Mouse (Mus musculus): ENCODE measurements around the gene Msmo1. TPM values are rescaled to one million over a fixed set of nuclear protein-coding genes. Genes with fewer than 3 reads are reported as not detected.
A peak's percentile ranks its signal among the peaks of the same experiment; 100 is the strongest.

The Msmo1 gene
- 138 and 171 TPM in 2 replicates for polyA plus RNA-seq (2014; fragmentation: Nextera tagmentation; extraction: Ambion mirVana)

DNA sequence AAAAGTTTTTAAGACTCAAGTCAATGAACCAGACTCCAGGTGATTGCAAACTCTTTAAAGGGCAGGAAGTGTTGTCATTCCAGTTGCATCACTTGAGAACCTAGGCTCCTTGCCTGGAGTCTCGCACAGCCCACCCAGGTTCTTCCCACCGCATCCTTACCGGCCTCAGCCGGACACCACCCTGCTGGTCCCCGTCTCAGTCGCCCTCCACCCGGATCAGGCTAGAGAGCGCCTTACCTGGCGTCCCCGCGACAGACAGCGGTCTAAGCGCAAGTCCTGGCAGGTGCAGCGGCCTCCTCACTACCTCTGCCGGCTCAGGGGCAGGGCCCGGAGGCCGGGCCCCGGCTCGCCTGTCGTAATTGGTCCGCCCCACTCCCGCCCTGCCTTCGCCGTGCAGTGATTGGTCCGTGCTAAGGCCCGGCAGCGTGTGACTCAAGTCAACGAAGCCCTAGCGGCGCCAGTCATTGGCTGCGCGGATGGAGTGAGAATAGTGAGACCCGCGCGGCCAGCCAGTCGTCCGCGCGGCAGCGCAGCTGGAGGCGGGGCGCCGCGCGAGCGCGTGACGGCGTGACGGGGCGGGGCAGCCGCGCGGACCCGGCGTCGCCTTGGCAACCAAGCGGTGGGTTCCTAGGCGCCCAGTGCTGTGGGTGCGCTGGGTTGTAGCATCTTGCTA is at the start of gene Msmo1:
Gene Msmo1 (minus strand): TSS at position 522 of the 673 bp plus-strand sequence.
- Histone ChIP-seq H3K27ac (ENCODE audit: low read length) (peak within 1 kb of the TSS; percentile 6; the same call in 1 of the 2 replicates), H3K36me3 (ENCODE audit: control insufficient read depth, insufficient read depth, low read length) (peaks cover 12% of the 10 kb centered on the region), H3K4me2 (replicated peaks; ENCODE audit: low read depth, low read length) (peak within 1 kb of the TSS; percentile 79), H3K4me3 (ENCODE audit: low read depth, low read length) (peak within 1 kb of the TSS; percentile 58), H3K9ac (replicated peaks; ENCODE audit: low read depth, low read length) (peak within 1 kb of the TSS; percentile 38; the same call in 1 of the 2 replicates), H3K9me3 (ENCODE audit: control insufficient read depth, low read depth, low read length) (no peaks in the 10 kb centered on the region), H3K27me3 (ENCODE audit: control insufficient read depth, insufficient read depth, low read length) (no peaks in the 10 kb centered on the region), H3K4me1 (ENCODE audit: control insufficient read depth, insufficient read depth, low read length) (peaks cover 3% of the 10 kb centered on the region; the same call in 1 of the 2 replicates)
- peak; percentile 100 for ATAC-seq (ENCODE audit: insufficient number of reproducible peaks, insufficient read depth, low FRiP score, low read depth)
- under 1% methylated on average over 60 of the region's 60 CpGs for WGBS

DNA sequence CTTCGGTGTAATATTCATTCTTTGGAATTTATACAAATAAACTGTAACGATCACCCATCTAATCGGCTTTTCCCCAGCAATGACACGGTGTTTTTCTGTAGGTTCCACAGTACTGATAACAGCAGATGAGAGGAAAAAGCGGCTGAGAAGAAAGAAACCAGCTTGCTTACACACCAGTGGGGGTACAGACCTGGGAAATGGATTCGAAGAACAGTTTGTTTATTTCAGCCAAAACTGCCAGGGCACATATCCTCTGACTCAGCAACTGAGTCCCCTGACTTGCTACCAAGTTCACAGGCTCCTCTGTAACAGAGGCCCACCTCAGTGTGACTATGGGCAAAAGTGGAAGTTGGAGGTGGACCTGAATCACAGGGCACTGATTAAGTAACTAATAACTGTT is 48.4 kb upstream of the Msmo1 start:
- no peaks in the 10 kb centered on the region for H3K4me1 ChIP-seq (ENCODE audit: control insufficient read depth, insufficient read depth, low read length)
- H3K27me3 ChIP-seq (ENCODE audit: control insufficient read depth, insufficient read depth, low read length) = no peaks in the 10 kb centered on the region
- H3K4me2 ChIP-seq (replicated peaks; ENCODE audit: low read depth, low read length) = no peak overlapping the region
- H3K9ac ChIP-seq (replicated peaks; ENCODE audit: low read depth, low read length) = no peak overlapping the region
- H3K36me3 ChIP-seq (ENCODE audit: control insufficient read depth, insufficient read depth, low read length) = no peaks in the 10 kb centered on the region
- no peaks in the 10 kb centered on the region for H3K9me3 ChIP-seq (ENCODE audit: control insufficient read depth, low read depth, low read length)
- no peak for ATAC-seq (ENCODE audit: insufficient number of reproducible peaks, insufficient read depth, low FRiP score, low read depth)
- H3K27ac ChIP-seq (ENCODE audit: low read length) = no peak overlapping the region
- H3K4me3 ChIP-seq (ENCODE audit: low read depth, low read length) = no peak overlapping the region
- WGBS = 71% methylated on average over 6 of the region's 6 CpGs

DNA sequence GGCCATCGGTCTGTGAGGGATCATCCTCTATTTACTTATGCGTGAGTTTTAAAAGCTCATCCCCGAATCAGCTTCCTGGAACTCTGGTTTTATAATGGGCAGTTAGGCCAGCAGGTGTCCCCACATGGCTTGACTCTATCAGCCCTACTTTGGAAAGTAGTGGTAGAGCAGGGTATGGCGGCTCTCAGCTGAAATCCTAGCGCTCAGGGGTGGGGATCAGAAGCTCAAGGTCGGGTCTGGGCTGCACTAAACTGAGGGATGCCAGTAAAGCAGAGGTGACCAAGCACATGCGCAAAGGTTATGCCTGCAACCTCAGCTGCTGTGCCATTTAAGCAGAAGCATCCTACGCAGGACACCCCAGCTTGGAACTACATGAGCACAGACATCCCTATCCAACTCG is 44.3 kb upstream of the Msmo1 start:
- Histone ChIP-seq H3K4me3 (ENCODE audit: low read depth, low read length) (no peak overlapping the region), H3K27me3 (ENCODE audit: control insufficient read depth, insufficient read depth, low read length) (no peaks in the 10 kb centered on the region), H3K4me1 (ENCODE audit: control insufficient read depth, insufficient read depth, low read length) (no peaks in the 10 kb centered on the region), H3K9ac (replicated peaks; ENCODE audit: low read depth, low read length) (no peak overlapping the region), H3K4me2 (replicated peaks; ENCODE audit: low read depth, low read length) (no peak overlapping the region), H3K9me3 (ENCODE audit: control insufficient read depth, low read depth, low read length) (no peaks in the 10 kb centered on the region), H3K36me3 (ENCODE audit: control insufficient read depth, insufficient read depth, low read length) (no peaks in the 10 kb centered on the region), H3K27ac (ENCODE audit: low read length) (no peak overlapping the region)
- WGBS = 72% methylated on average over 9 of the region's 9 CpGs
- no peak for ATAC-seq (ENCODE audit: insufficient number of reproducible peaks, insufficient read depth, low FRiP score, low read depth)

DNA sequence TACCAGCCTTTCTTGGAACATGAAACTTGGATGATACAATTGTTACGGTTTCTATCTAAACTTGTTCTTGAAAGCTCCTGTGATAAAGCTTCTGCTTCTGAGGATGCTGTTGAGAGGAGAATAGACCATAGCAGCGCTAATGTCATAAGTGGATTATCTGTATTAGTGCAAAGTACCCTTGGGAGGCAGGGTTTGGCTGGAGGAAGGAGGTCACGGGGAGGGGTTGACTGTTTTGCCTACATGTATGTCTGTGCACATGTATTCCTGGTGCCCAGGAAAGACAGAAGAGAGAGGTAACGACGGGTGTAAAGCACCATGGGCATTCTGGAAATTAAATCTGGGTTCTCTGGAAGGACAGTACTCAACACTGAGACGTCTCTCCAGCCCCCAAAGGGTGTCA is 40.5 kb upstream of the Msmo1 start:
- no peak overlapping the region for H3K4me2 ChIP-seq (replicated peaks; ENCODE audit: low read depth, low read length)
- no peaks in the 10 kb centered on the region for H3K36me3 ChIP-seq (ENCODE audit: control insufficient read depth, insufficient read depth, low read length)
- no peak for ATAC-seq (ENCODE audit: insufficient number of reproducible peaks, insufficient read depth, low FRiP score, low read depth)
- no peak overlapping the region for H3K9ac ChIP-seq (replicated peaks; ENCODE audit: low read depth, low read length)
- no peaks in the 10 kb centered on the region for H3K27me3 ChIP-seq (ENCODE audit: control insufficient read depth, insufficient read depth, low read length)
- H3K4me3 ChIP-seq (ENCODE audit: low read depth, low read length) = no peak overlapping the region
- H3K9me3 ChIP-seq (ENCODE audit: control insufficient read depth, low read depth, low read length) = no peaks in the 10 kb centered on the region
- H3K27ac ChIP-seq (ENCODE audit: low read length) = no peak overlapping the region
- 96% methylated on average over 6 of the region's 6 CpGs for WGBS
- no peaks in the 10 kb centered on the region for H3K4me1 ChIP-seq (ENCODE audit: control insufficient read depth, insufficient read depth, low read length)

DNA sequence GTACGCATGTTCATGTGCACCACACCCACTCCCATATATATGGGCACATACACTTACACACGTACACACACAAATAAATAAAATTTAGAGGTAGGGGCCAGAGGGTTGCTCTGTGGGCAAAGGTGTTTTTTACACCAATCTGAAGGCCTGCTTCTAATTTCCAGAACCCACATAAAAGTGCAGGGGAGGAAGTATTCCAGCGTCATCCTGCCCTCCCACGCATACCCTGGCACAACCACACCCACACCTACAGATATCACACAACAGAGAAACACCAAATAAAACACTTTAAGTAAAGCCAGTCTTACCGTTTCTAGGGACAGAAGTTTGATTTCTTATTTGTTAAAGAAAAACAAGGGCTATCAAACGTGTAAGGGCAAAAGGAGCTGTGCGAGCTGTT is 37.2 kb upstream of the Msmo1 start:
- Histone ChIP-seq H3K9me3 (ENCODE audit: control insufficient read depth, low read depth, low read length) (no peaks in the 10 kb centered on the region), H3K27me3 (ENCODE audit: control insufficient read depth, insufficient read depth, low read length) (no peaks in the 10 kb centered on the region), H3K36me3 (ENCODE audit: control insufficient read depth, insufficient read depth, low read length) (no peaks in the 10 kb centered on the region), H3K4me3 (ENCODE audit: low read depth, low read length) (no peak overlapping the region), H3K9ac (replicated peaks; ENCODE audit: low read depth, low read length) (no peak overlapping the region), H3K4me1 (ENCODE audit: control insufficient read depth, insufficient read depth, low read length) (no peaks in the 10 kb centered on the region), H3K4me2 (replicated peaks; ENCODE audit: low read depth, low read length) (no peak overlapping the region), H3K27ac (ENCODE audit: low read length) (no peak overlapping the region)
- WGBS = 80% methylated on average over 7 of the region's 7 CpGs
- ATAC-seq (ENCODE audit: insufficient number of reproducible peaks, insufficient read depth, low FRiP score, low read depth) = no peak

DNA sequence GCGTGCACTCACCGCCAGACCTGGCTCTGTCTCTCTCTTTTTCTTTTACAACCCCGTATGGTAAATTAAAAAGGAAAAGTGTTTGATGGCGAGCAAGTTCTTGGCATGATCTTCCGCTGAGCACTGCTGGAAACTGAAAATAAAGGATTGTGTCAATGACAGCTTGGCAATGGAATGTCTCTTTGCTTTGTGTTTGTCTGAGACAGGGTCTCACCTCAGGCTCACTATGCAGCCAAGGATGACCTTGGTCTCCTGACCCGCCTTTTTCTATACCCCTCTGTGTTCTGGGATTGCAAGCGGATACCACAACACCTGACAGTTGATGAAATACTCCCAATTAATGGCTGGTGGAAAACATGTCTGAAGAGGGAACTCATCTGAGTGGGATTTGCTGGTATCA is 36.0 kb upstream of the Msmo1 start:
- H3K9me3 ChIP-seq (ENCODE audit: control insufficient read depth, low read depth, low read length) = no peaks in the 10 kb centered on the region
- ATAC-seq (ENCODE audit: insufficient number of reproducible peaks, insufficient read depth, low FRiP score, low read depth) = no peak
- H3K4me3 ChIP-seq (ENCODE audit: low read depth, low read length) = no peak overlapping the region
- H3K36me3 ChIP-seq (ENCODE audit: control insufficient read depth, insufficient read depth, low read length) = no peaks in the 10 kb centered on the region
- no peak overlapping the region for H3K27ac ChIP-seq (ENCODE audit: low read length)
- H3K9ac ChIP-seq (replicated peaks; ENCODE audit: low read depth, low read length) = no peak overlapping the region
- H3K27me3 ChIP-seq (ENCODE audit: control insufficient read depth, insufficient read depth, low read length) = no peaks in the 10 kb centered on the region
- H3K4me2 ChIP-seq (replicated peaks; ENCODE audit: low read depth, low read length) = no peak overlapping the region
- H3K4me1 ChIP-seq (ENCODE audit: control insufficient read depth, insufficient read depth, low read length) = no peaks in the 10 kb centered on the region
- WGBS = 84% methylated on average over 7 of the region's 7 CpGs

DNA sequence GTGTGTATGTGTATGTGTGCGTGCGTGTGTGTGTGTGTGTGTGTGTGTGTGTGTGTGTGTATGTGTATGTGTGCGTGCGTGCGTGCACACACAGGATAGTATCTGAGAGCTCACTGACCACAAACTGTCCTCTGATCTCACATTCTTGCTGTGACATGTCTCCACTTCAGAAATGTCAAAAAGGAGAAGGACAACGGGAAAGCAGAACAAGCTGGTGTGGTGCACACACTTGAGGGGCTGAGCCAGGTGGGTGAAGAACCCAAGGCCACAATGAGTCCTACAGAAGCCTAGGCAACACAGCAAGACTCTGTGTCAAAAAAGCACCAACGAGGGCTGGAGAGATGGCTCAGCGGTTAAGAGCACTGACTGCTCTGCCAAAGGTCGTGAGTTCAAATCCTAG is 35.1 kb upstream of the Msmo1 start:
- Histone ChIP-seq H3K36me3 (ENCODE audit: control insufficient read depth, insufficient read depth, low read length) (no peaks in the 10 kb centered on the region), H3K9ac (replicated peaks; ENCODE audit: low read depth, low read length) (no peak overlapping the region), H3K4me1 (ENCODE audit: control insufficient read depth, insufficient read depth, low read length) (no peaks in the 10 kb centered on the region), H3K27ac (ENCODE audit: low read length) (no peak overlapping the region), H3K4me3 (ENCODE audit: low read depth, low read length) (no peak overlapping the region), H3K9me3 (ENCODE audit: control insufficient read depth, low read depth, low read length) (no peaks in the 10 kb centered on the region), H3K4me2 (replicated peaks; ENCODE audit: low read depth, low read length) (no peak overlapping the region), H3K27me3 (ENCODE audit: control insufficient read depth, insufficient read depth, low read length) (no peaks in the 10 kb centered on the region)
- WGBS = 69% methylated on average over 9 of the region's 9 CpGs
- no peak for ATAC-seq (ENCODE audit: insufficient number of reproducible peaks, insufficient read depth, low FRiP score, low read depth)

DNA sequence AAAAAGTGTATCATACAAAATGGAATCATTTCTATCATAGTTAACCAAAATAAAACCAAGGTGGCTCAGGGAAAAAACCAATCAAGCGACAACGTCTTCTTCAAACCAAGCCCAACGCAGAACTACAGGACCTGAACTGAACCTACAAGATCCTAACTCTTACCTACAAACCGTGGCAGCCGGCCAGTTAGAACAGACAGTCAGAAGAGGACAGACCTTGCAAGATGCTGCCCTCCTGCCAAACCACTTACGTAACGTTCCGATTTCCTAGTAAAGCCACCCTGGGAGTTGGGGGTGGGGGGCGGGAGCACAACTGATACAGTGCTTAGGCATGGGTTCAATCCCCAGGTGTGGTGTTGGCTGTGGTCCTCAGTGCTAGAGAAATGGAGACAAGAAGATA is 33.5 kb upstream of the Msmo1 start:
- no peaks in the 10 kb centered on the region for H3K27me3 ChIP-seq (ENCODE audit: control insufficient read depth, insufficient read depth, low read length)
- 93% methylated on average over 9 of the region's 9 CpGs for WGBS

DNA sequence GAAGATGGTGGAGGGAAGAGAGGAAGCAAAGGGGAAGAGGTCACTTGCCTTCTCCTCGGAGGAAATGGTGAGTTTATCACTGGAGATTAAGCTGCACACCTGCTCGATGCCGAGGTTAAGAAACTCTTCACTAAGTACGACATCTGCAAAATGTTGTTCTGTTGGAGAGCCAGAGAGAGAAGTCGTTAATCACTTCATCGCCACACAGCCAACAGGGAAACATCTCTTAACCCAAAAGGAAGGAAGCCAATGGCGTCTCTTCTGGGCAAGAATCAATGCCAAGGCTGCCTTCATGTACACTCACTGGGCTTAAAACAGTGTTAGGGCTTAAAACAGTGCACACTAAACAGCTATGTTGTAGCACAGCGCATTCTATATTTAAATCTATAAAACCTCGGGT is 30.5 kb upstream of the Msmo1 start:
- 54% methylated on average over 9 of the region's 9 CpGs for WGBS
- ATAC-seq (ENCODE audit: insufficient number of reproducible peaks, insufficient read depth, low FRiP score, low read depth) = no peak
- H3K4me3 ChIP-seq (ENCODE audit: low read depth, low read length) = no peak overlapping the region

More for the DNA sequence above, 33.5 kb upstream of the Msmo1 start:
- no peaks in the 10 kb centered on the region for H3K9me3 ChIP-seq (ENCODE audit: control insufficient read depth, low read depth, low read length)
- H3K27ac ChIP-seq (ENCODE audit: low read length) = no peak overlapping the region
- no peaks in the 10 kb centered on the region for H3K36me3 ChIP-seq (ENCODE audit: control insufficient read depth, insufficient read depth, low read length)
- no peak for ATAC-seq (ENCODE audit: insufficient number of reproducible peaks, insufficient read depth, low FRiP score, low read depth)
- no peak overlapping the region for H3K9ac ChIP-seq (replicated peaks; ENCODE audit: low read depth, low read length)
- no peak overlapping the region for H3K4me3 ChIP-seq (ENCODE audit: low read depth, low read length)
- no peaks in the 10 kb centered on the region for H3K4me1 ChIP-seq (ENCODE audit: control insufficient read depth, insufficient read depth, low read length)
- no peak overlapping the region for H3K4me2 ChIP-seq (replicated peaks; ENCODE audit: low read depth, low read length)

More for the DNA sequence above, 30.5 kb upstream of the Msmo1 start:
- Histone ChIP-seq H3K27me3 (ENCODE audit: control insufficient read depth, insufficient read depth, low read length) (no peaks in the 10 kb centered on the region), H3K4me2 (replicated peaks; ENCODE audit: low read depth, low read length) (no peak overlapping the region), H3K36me3 (ENCODE audit: control insufficient read depth, insufficient read depth, low read length) (no peaks in the 10 kb centered on the region), H3K27ac (ENCODE audit: low read length) (no peak overlapping the region), H3K9me3 (ENCODE audit: control insufficient read depth, low read depth, low read length) (no peaks in the 10 kb centered on the region), H3K4me1 (ENCODE audit: control insufficient read depth, insufficient read depth, low read length) (no peaks in the 10 kb centered on the region), H3K9ac (replicated peaks; ENCODE audit: low read depth, low read length) (no peak overlapping the region)
